Mouse (Mus musculus) heart, postnatal 25 days (tissue): ENCODE data around the gene Ucp3. TPM values are rescaled to one million over a fixed set of nuclear protein-coding genes. Genes with fewer than 3 reads are reported as not detected.

ENCODE experiments used
- DNase-seq: peaks from one replicate; pipeline ENCODE4 v3.0.0; 2022; ENCODE audit warnings: low spot score
- intact Hi-C: fragments of 180-260 bp; cut with DNase I; formaldehyde crosslinking; loops from one replicate; pipeline ENCODE4 v1.15.1; 2025
- total RNA-seq, 2 experiments: library from RNA; stranded (reverse); gene quantifications; 2 replicates each; pipeline ENCODE4 v1.2.3; 2021

Ucp3 gene
- total RNA-seq, 2 experiments from 2014 or later = 40.6 to 49.9 TPM

- intact Hi-C loops = no loop called here
- DNase-seq = no peak
Measured at GRCm38 (mm10) chr7:100496791-100497190, 24.0 kb downstream of the Ucp3 start.

GRCm38 (mm10) chr7:100497402-100497801 is 24.6 kb downstream of the Ucp3 start:
- intact Hi-C loops = no loop called here

GRCm38 (mm10) chr7:100497982-100498381 is 25.2 kb downstream of the Ucp3 start:
- intact Hi-C loops = no loop called here
- no peak for DNase-seq

More at GRCm38 (mm10) chr7:100497402-100497801, 24.6 kb downstream of the Ucp3 start:
- no peak for DNase-seq

GRCm38 (mm10) chr7:100499465-100499864 is 26.7 kb downstream of the Ucp3 start:
- intact Hi-C loops = no loop called here
- DNase-seq = no peak

GRCm38 (mm10) chr7:100500276-100500977 is 27.6 kb downstream of the Ucp3 start:
- intact Hi-C loops = no loop called here

GRCm38 (mm10) chr7:100501027-100501843 is 28.4 kb downstream of the Ucp3 start:
- no peak for DNase-seq
- intact Hi-C loops = no loop called here

More at GRCm38 (mm10) chr7:100500276-100500977, 27.6 kb downstream of the Ucp3 start:
- no peak for DNase-seq

- DNase-seq = no peak
Measured at GRCm38 (mm10) chr7:100501844-100502373, 29.1 kb downstream of the Ucp3 start.

GRCm38 (mm10) chr7:100502374-100502922 is 29.7 kb downstream of the Ucp3 start:
- no peak for DNase-seq
- intact Hi-C loops = no loop called here

More at GRCm38 (mm10) chr7:100501844-100502373, 29.1 kb downstream of the Ucp3 start:
- intact Hi-C loops = no loop called here

GRCm38 (mm10) chr7:100503076-100503475 is 30.3 kb downstream of the Ucp3 start:
- no peak for DNase-seq
- intact Hi-C loops = no loop called here

- intact Hi-C loops = no loop called here
- no peak for DNase-seq
Measured at GRCm38 (mm10) chr7:100504740-100505487, 32.1 kb downstream of the Ucp3 start.

GRCm38 (mm10) chr7:100506494-100506893 is 33.7 kb downstream of the Ucp3 start:
- DNase-seq = no peak
- intact Hi-C loops = no loop called here

GRCm38 (mm10) chr7:100508670-100509069 is 35.9 kb downstream of the Ucp3 start:
- no peak for DNase-seq
- intact Hi-C loops = no loop called here

- no peak for DNase-seq
- intact Hi-C loops = no loop called here
Measured at GRCm38 (mm10) chr7:100511602-100512001, 38.8 kb downstream of the Ucp3 start.

- intact Hi-C loops = no loop called here
- DNase-seq = no peak
Measured at GRCm38 (mm10) chr7:100514573-100514972, 41.8 kb downstream of the Ucp3 start, which contains the start of gene Dnajb13. Gene Dnajb13, minus strand, starts transcription at chr7:100514960.

- no peak for DNase-seq
- intact Hi-C loops = loop anchor here (2.0 to 10.0 kb wide), 4 partner anchors 117 to 295 kb away; partner anchors contain the start of gene Plekhb1
Measured at GRCm38 (mm10) chr7:100520204-100520603, 47.4 kb downstream of the Ucp3 start.

- DNase-seq = no peak
- intact Hi-C loops = loop anchor here (2.0 to 10.0 kb wide), 4 partner anchors 116 to 294 kb away; partner anchors contain the start of gene Plekhb1
Measured at GRCm38 (mm10) chr7:100520663-100521285, 48.0 kb downstream of the Ucp3 start.

GRCm38 (mm10) chr7:100522222-100522621 is 49.4 kb downstream of the Ucp3 start:
- DNase-seq = no peak
- intact Hi-C loops = loop anchor here (5.0 to 10.0 kb wide), 2 partner anchors 140 to 293 kb away; partner anchors contain the start of gene Plekhb1

GRCm38 (mm10) chr7:100524669-100525068 is 51.9 kb downstream of the Ucp3 start:
- no peak for DNase-seq
- intact Hi-C loops = loop anchor here (5.0 to 10.0 kb wide), 2 partner anchors 138 to 290 kb away; partner anchors contain the start of gene Plekhb1

- intact Hi-C loops = no loop called here
Measured at GRCm38 (mm10) chr7:100530766-100531165, 58.0 kb downstream of the Ucp3 start.

More at GRCm38 (mm10) chr7:100530766-100531165, 58.0 kb downstream of the Ucp3 start:
- no peak for DNase-seq
